Mouse (Mus musculus) erythroblast, embryonic 14.5 days (primary cell): ENCODE measurements around the gene Fastkd5. TPM values are rescaled to one million over a fixed set of nuclear protein-coding genes. Genes with fewer than 3 reads are reported as not detected.

Experiments used
- H3K27me3 ChIP-seq: 2 replicates; pipeline ENCODE4 v1.6.1; 2012; ENCODE audit warnings: inconsistent platforms; ENCODE audit not compliant: control insufficient read depth
- H3K36me3 ChIP-seq: 2 replicates; pipeline ENCODE4 v1.6.1; 2012; ENCODE audit warnings: mild to moderate bottlenecking, inconsistent platforms; ENCODE audit not compliant: control insufficient read depth
- H3K4me1 ChIP-seq: 2 replicates; pipeline ENCODE4 v1.6.1; 2012; ENCODE audit warnings: inconsistent platforms; ENCODE audit not compliant: control insufficient read depth
- H3K4me3 ChIP-seq: replicated peaks from 2 replicates; pipeline ENCODE3; 2012; ENCODE audit warnings: moderate library complexity, mild to moderate bottlenecking, inconsistent platforms
- H3K9me3 ChIP-seq: 2 replicates; pipeline ENCODE4 v1.6.1; 2012; ENCODE audit warnings: low read length, inconsistent platforms, mixed read lengths; ENCODE audit not compliant: control insufficient read depth
- GATA1 ChIP-seq: IDR thresholded peaks from 2 replicates; pipeline ENCODE4 v1.6.1; 2012; ENCODE audit warnings: low read length, inconsistent platforms, mixed read lengths
- TAL1 ChIP-seq: IDR thresholded peaks from 3 replicates; pipeline ENCODE4 v1.6.1; 2012; ENCODE audit warnings: low read length, inconsistent platforms, mixed read lengths
- polyA plus RNA-seq: library from polyadenylated mRNA; stranded (reverse); fragments of >175 nt; gene quantifications from 2 replicates; pipeline ENCODE4 v1.2.3, GENCODE M21; 2012

Fastkd5 gene
- polyA plus RNA-seq, 1 experiment, result 0.03 TPM

DNA sequence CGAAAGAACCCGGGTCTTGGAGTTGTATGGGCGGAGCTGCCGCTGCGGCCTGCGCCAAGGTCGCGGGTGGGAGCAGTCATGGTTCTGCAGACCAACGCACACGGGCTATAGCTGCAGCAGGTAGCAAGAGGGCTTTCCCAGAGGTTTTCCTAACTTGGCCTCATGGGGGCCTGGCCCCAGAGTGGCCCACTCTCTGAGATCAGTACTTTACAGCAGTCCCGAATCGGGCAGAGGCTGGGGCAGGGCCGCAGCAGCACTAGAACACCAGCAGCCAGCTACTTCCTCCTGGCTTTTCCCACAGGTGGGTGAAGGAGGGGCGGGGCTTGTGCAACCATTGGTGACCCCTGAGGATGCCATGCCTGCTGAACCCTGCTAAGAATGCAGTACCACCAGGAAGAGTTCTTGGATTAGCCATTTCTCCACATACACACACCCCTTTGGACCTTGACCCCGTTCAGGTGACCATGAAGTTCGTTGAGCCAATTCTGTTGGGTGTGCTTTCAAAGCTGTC lies 8.3 kb upstream of the Fastkd5 start:
- peaks cover 37% of the 10 kb centered on the region for H3K4me1 ChIP-seq
- H3K4me3 ChIP-seq, result no peak overlapping the region
- peaks cover 90% of the 10 kb centered on the region for H3K27me3 ChIP-seq
- peaks cover 2% of the 10 kb centered on the region for H3K36me3 ChIP-seq
- H3K9me3 ChIP-seq, result peaks cover 16% of the 10 kb centered on the region; the same call in 1 of the 2 replicates
- TF ChIP-seq TAL1 (no peak), GATA1 (no peak)

DNA sequence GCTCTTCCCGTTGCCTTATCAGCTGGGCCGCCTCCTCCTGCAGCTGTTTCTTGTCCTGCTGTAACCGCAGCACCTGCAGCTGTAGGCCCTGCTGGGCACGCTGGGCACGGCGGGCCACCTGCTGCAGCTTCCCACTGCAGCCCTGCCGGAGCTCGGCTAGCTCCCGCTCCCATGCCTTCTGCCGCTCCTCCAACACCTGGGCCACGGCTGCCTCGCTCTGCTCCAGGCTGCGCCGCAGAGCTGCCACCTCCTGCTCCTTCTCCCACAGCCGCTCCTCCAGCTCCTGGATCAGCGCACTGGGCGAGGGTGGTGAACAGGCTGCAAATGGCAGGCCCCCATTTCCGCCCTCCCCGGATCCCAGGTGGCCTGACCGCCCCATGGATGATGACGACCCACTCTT lies 6.0 kb upstream of the Fastkd5 start:
- Histone ChIP-seq H3K36me3 (peaks cover 2% of the 10 kb centered on the region), H3K9me3 (peaks cover 16% of the 10 kb centered on the region; the same call in 1 of the 2 replicates), H3K27me3 (peaks cover 89% of the 10 kb centered on the region), H3K4me1 (peaks cover 24% of the 10 kb centered on the region), H3K4me3 (no peak overlapping the region)
- no peak for TF ChIP-seq TAL1
- no peak for TF ChIP-seq GATA1

DNA sequence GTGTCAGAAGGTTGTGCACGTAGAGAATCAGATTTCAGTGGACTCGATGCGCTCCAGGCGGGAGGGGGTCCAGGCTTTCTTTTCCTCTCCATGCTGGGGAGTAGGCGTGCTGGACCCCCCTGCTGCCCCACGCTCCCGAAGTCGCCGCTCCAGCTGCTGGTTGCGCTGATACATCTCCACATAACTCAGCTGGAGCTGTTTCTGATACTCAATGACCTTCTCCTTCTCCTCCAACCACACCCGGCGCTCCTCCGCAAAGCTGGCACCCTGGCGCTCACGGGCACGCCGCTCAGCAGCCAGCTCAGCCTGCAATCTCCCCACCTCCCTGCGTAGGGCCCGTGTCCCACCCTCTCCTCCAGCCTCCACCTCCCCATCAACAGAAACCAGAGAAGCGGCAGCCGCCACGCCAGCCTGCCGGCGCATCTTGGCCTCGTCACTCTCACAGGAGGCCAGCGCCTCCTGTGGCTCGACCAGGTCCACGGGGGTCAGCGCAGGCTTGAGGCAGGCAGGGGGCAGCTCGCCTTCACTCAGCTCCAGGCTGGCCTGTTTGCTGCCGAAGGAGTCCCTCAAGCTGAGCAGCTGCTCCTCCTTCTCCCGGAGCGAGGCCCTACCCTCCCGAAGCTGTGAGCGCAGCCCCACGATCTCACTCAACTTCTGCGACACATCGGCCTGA lies 5.0 kb upstream of the Fastkd5 start:
- Histone ChIP-seq H3K9me3 (peaks cover 16% of the 10 kb centered on the region; the same call in 1 of the 2 replicates), H3K27me3 (peaks cover 80% of the 10 kb centered on the region), H3K36me3 (peaks cover 2% of the 10 kb centered on the region), H3K4me3 (peak overlapping the region; percentile 12), H3K4me1 (peaks cover 26% of the 10 kb centered on the region)
- TF ChIP-seq TAL1, result no peak
- TF ChIP-seq GATA1, result no peak

DNA sequence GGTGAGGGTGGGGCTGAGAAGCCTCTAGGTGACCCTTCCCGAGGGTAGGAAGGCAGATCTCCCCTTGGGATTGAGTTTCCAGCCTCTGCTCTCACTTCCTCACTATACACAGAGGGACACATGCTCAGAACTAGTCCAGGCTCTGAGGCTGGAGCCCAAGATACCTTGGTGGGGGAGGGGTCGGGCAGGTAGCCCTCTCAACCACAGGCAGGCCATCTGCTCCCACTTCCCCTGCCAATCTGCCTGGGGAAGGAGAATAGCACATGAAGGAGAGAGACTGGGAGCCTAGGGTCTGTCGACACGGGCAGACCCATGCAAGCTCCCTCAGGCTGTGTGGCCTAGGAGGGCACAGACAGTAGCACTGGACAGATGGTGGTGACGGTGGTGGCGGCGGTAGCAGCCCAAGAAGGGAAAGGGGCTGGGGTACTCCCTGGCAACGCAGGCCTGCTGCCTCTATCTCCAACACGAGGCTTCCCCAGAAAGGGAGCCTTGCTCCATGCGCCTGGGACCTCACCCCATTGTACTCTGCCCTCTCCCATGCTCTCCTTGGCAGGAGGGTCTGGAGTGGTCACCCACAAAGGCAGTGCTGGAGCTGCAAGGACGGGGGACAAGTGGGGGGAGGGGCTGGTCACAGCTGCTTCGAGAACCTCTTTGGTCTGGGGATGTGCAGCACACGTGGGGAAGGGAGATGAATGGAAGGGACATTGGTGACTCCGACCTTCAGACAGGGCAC lies 4.3 kb upstream of the Fastkd5 start:
- TF ChIP-seq TAL1 (no peak), GATA1 (no peak)
- H3K4me1 ChIP-seq, result peaks cover 30% of the 10 kb centered on the region
- H3K9me3 ChIP-seq, result peaks cover 16% of the 10 kb centered on the region; the same call in 1 of the 2 replicates
- peaks cover 74% of the 10 kb centered on the region for H3K27me3 ChIP-seq
- H3K36me3 ChIP-seq, result peaks cover 2% of the 10 kb centered on the region
- H3K4me3 ChIP-seq, result no peak overlapping the region

DNA sequence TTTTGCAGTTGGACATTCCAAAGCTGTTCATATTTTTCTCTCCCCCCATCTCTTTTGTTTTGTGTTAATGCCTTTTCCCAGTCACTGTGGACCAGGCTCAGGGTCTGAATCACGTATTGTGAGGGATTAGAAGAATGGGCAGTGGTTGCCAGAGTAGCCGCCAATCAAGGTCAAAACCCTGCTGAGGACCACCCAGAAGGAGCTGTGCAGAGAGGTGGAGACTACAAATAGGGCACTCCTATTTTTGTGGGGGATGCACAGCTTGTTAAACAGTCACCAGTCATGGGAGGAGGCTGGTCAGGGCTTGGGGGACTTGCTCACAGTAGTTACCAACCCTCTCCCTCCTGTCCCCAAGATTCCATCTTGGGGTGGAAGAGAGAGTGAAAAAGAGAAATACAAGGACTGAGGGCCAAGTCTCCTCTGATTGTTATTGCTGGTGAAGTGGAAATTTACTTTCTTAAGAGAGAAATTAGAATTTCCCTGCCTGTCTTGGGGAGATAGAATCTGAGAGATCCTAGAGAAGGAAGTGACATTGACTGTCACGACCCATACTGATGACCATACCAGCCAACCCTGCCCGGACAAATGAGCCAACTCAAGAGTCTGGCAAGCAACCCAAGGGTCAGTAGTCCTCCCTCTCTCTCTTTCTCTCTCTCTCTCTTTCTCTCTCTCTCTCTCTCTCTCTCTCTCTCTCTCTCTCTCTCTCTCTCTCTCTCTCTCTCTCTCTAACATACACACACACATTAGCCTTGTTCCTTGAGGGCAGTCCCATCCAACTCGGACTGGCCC lies 3.3 kb upstream of the Fastkd5 start:
- Histone ChIP-seq H3K4me3 (no peak overlapping the region), H3K27me3 (peaks cover 63% of the 10 kb centered on the region), H3K4me1 (peaks cover 40% of the 10 kb centered on the region), H3K36me3 (peaks cover 4% of the 10 kb centered on the region), H3K9me3 (peaks cover 16% of the 10 kb centered on the region; the same call in 1 of the 2 replicates)
- TF ChIP-seq TAL1 (no peak), GATA1 (no peak)

DNA sequence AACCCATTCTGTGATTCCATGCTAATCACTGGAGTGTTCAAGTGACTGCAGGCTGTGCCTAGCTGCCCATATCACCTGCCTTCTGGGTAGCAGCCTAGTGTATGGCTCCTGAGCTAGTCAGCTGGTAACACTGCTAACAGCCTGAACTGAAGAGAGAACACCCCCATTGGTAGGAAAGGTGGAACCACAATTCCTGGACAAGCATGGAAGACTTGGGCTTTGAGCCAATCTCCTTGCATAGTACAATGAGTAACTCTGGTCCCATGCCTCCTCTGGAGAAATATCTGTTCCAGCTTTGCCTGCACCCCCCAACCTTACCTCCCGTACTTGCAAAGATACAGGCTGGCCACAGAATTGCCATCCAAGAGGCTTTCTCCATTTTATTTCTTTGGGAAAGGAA lies 2.6 kb upstream of the Fastkd5 start:
- peaks cover 44% of the 10 kb centered on the region for H3K4me1 ChIP-seq
- peaks cover 10% of the 10 kb centered on the region for H3K36me3 ChIP-seq
- peaks cover 16% of the 10 kb centered on the region; the same call in 1 of the 2 replicates for H3K9me3 ChIP-seq
- H3K27me3 ChIP-seq, result peaks cover 57% of the 10 kb centered on the region
- no peak overlapping the region for H3K4me3 ChIP-seq
- TF ChIP-seq TAL1 (no peak), GATA1 (no peak)

DNA sequence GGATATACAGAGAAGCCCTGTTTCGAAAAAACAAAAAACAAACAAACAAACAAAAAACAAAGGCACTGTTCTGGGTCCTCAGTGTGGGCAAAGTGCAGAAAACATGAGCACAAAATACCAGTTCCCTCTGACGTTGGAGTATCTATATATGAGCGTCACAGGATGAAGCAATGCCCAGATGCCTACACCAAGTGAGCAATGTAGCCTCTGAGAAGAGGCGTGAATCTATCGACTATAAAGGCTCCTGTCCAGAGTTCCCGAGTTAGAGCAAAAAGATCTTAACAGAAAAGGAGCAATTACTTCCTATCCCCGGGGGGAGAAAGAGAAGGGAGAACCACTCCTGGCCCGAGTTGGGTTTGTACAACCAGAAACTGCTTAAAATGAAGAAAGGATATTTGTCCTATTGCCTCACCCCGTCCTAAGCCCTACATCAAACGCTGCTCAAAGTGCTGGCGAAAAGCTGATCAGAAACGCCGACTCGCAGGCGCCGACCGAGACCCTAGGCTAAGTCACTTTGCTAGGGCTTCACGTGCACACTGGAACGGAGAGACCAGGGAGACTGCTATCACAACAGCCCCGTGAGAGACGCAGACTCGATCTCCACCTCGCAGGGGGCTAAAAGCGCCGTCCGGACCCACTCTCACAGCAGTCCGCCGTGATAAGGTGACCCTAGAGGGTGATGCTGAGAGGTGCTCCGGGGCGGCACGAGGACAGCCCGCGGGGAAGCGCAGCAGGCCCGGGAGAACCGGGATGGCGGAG lies 568 bp downstream of the Fastkd5 start:
- Histone ChIP-seq H3K27me3 (peaks cover 25% of the 10 kb centered on the region), H3K36me3 (peaks cover 34% of the 10 kb centered on the region), H3K9me3 (peaks cover 3% of the 10 kb centered on the region; the same call in 1 of the 2 replicates), H3K4me3 (peak overlapping the region; percentile 99), H3K4me1 (peaks cover 29% of the 10 kb centered on the region)
- TF ChIP-seq GATA1, result no peak

DNA sequence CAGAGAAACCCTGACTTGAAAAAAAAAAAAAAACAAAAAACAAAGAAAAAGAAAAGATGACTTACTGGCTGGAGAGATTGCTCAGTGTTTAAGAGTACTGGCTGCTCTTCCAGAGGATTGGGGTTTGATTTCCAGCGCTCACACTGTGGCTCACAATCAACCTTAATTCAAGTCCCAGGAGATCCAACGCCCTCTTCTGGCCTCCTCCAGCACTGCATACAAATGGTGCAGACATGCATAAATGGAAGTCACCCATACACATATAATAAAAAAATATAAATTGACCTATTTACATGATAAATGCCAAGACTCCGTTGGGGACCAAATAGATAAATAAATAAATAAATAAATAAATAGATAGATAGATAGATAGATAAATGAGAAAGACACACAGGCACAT lies 1.4 kb downstream of the Fastkd5 start:
- Histone ChIP-seq H3K9me3 (no peaks in the 10 kb centered on the region), H3K27me3 (peaks cover 17% of the 10 kb centered on the region), H3K36me3 (peaks cover 40% of the 10 kb centered on the region), H3K4me3 (peak overlapping the region; percentile 99), H3K4me1 (peaks cover 25% of the 10 kb centered on the region)
- TF ChIP-seq TAL1 (no peak), GATA1 (no peak)
